Mouse (Mus musculus) embryonic facial prominence, embryonic 13.5 days (tissue): ENCODE results near the gene Ctnnb1. TPM values are rescaled to one million over a fixed set of nuclear protein-coding genes. Genes with fewer than 3 reads are reported as not detected.

Experiments used
- ATAC-seq: fragments of 200-750 bp; cut with Nextera tagmentation; 2 replicates; pipeline ENCODE4 v1.8.0; 2017; ENCODE audit warnings: low read depth; ENCODE audit not compliant: insufficient number of reproducible peaks, insufficient read depth, low FRiP score, low TSS enrichment
- H3K27ac ChIP-seq: fragments of 300-500 bp; sonication (generic); 2 replicates; pipeline ENCODE4 v1.5.1; 2015; ENCODE audit warnings: moderate library complexity, mild to moderate bottlenecking, inconsistent platforms
- H3K27me3 ChIP-seq: fragments of 300-500 bp; sonication (generic); 2 replicates; pipeline ENCODE4 v1.6.1; 2015; ENCODE audit warnings: mild to moderate bottlenecking, inconsistent platforms
- H3K36me3 ChIP-seq: fragments of 300-500 bp; sonication (generic); 2 replicates; pipeline ENCODE4 v1.6.1; 2015; ENCODE audit warnings: mild to moderate bottlenecking, inconsistent platforms
- H3K4me1 ChIP-seq: fragments of 300-500 bp; sonication (generic); 2 replicates; pipeline ENCODE4 v1.6.1; 2015; ENCODE audit warnings: inconsistent platforms
- H3K4me2 ChIP-seq: fragments of 300-500 bp; sonication (generic); 2 replicates; pipeline ENCODE4 v1.6.1; 2015; ENCODE audit warnings: moderate library complexity, mild to moderate bottlenecking, inconsistent platforms
- H3K4me3 ChIP-seq: fragments of 300-500 bp; sonication (generic); 2 replicates; pipeline ENCODE4 v1.5.1; 2015; ENCODE audit warnings: mild to moderate bottlenecking, inconsistent platforms
- H3K9ac ChIP-seq: fragments of 300-500 bp; sonication (generic); 2 replicates; pipeline ENCODE4 v1.6.1; 2015; ENCODE audit warnings: mild to moderate bottlenecking, inconsistent platforms
- H3K9me3 ChIP-seq: fragments of 300-500 bp; sonication (generic); 2 replicates; pipeline ENCODE4 v1.6.1; 2016; ENCODE audit warnings: inconsistent platforms
- WGBS: fragments of 180-500 bp; shearing (Covaris S2); methylation state at CpG from one replicate; pipeline ENCODE4 v1.1.7; 2015; ENCODE audit warnings: mixed read lengths; 5-methylcytosine and 5-hydroxymethylcytosine counted together
- polyA plus RNA-seq: library from polyadenylated mRNA; unstranded; fragments of >200 nt; fragmentation: Nextera tagmentation; extraction: Ambion mirVana; gene quantifications from 2 replicates; pipeline ENCODE4 v1.2.1, GENCODE M21; 2015

Gene Ctnnb1
- polyA plus RNA-seq, 1 experiment from 2014 or later, result 774 TPM

- Histone ChIP-seq H3K4me1 (peaks cover 89% of the 10 kb centered on the region), H3K4me3 (no peak overlapping the region), H3K9ac (no peak overlapping the region), H3K9me3 (no peaks in the 10 kb centered on the region), H3K27ac (no peak overlapping the region), H3K4me2 (0 out of 2 replicates have a peak overlapping the region, but pooled peaks have one; percentile 12), H3K27me3 (no peaks in the 10 kb centered on the region), H3K36me3 (peaks cover 24% of the 10 kb centered on the region)
- 84% methylated on average over 3 of the region's 3 CpGs for WGBS
- ATAC-seq, result no peak
Measured at GRCm38 (mm10) chr9:120940858-120941257, 11.8 kb downstream of the Ctnnb1 start.

- Histone ChIP-seq H3K27ac (no peak overlapping the region), H3K9me3 (no peaks in the 10 kb centered on the region), H3K9ac (no peak overlapping the region), H3K4me2 (no peak overlapping the region), H3K27me3 (no peaks in the 10 kb centered on the region), H3K4me3 (no peak overlapping the region), H3K36me3 (peaks cover 14% of the 10 kb centered on the region; the same call in 1 of the 2 replicates), H3K4me1 (peaks cover 85% of the 10 kb centered on the region)
- WGBS, result 85% methylated on average over 1 of the region's 1 CpGs
- ATAC-seq, result no peak
Measured at GRCm38 (mm10) chr9:120943757-120944156, 14.7 kb downstream of the Ctnnb1 start.

DNA sequence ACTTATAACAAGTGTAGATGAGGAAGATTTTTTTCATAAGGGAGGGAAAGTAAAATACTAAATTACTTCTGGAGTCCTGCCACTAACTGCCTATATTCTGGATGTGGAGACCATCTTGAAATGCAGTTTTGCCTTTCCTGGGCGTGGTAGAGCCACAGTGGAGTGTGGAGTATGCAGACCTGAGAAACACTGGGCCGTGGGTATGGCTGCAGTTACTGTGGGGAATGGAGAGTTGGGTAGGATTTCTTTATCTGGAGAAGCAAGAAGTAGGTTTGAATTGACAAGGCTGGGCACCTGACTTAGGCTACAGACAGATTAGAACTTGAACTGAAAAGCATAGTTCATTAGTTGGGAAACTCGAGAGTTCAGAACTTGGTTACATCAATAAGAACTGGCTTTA lies 15.2 kb downstream of the Ctnnb1 start:
- H3K4me2 ChIP-seq, result no peak overlapping the region
- H3K4me1 ChIP-seq, result peaks cover 83% of the 10 kb centered on the region
- 62% methylated on average over 3 of the region's 3 CpGs for WGBS
- no peak for ATAC-seq
- H3K27ac ChIP-seq, result no peak overlapping the region
- H3K36me3 ChIP-seq, result peaks cover 14% of the 10 kb centered on the region; the same call in 1 of the 2 replicates
- no peaks in the 10 kb centered on the region for H3K9me3 ChIP-seq
- no peaks in the 10 kb centered on the region for H3K27me3 ChIP-seq
- H3K9ac ChIP-seq, result no peak overlapping the region
- H3K4me3 ChIP-seq, result no peak overlapping the region

- Histone ChIP-seq H3K4me2 (no peak overlapping the region), H3K27ac (no peak overlapping the region), H3K36me3 (peaks cover 16% of the 10 kb centered on the region), H3K4me1 (peaks cover 65% of the 10 kb centered on the region), H3K27me3 (no peaks in the 10 kb centered on the region), H3K9ac (no peak overlapping the region), H3K4me3 (no peak overlapping the region), H3K9me3 (no peaks in the 10 kb centered on the region)
- no peak for ATAC-seq
- 73% methylated on average over 8 of the region's 8 CpGs for whole genome bisulfite sequencing
Measured at GRCm38 (mm10) chr9:120946131-120946530, 17.1 kb downstream of the Ctnnb1 start.

GRCm38 (mm10) chr9:120948832-120949231 lies 19.8 kb downstream of the Ctnnb1 start:
- Histone ChIP-seq H3K9me3 (no peaks in the 10 kb centered on the region), H3K27ac (no peak overlapping the region), H3K9ac (no peak overlapping the region), H3K4me3 (no peak overlapping the region), H3K4me1 (peaks cover 42% of the 10 kb centered on the region), H3K36me3 (peaks cover 41% of the 10 kb centered on the region), H3K27me3 (no peaks in the 10 kb centered on the region), H3K4me2 (no peak overlapping the region)
- WGBS, result 97% methylated on average over 1 of the region's 1 CpGs
- ATAC-seq, result no peak

- no peak overlapping the region for H3K4me2 ChIP-seq
- H3K27me3 ChIP-seq, result no peaks in the 10 kb centered on the region
- no peak overlapping the region for H3K27ac ChIP-seq
- no peak overlapping the region for H3K9ac ChIP-seq
- peaks cover 61% of the 10 kb centered on the region for H3K36me3 ChIP-seq
- peaks cover 27% of the 10 kb centered on the region for H3K4me1 ChIP-seq
- no peak overlapping the region for H3K4me3 ChIP-seq
- no peaks in the 10 kb centered on the region for H3K9me3 ChIP-seq
- ATAC-seq, result no peak
- 94% methylated on average over 12 of the region's 12 CpGs for WGBS
Measured at GRCm38 (mm10) chr9:120950761-120951160, 21.7 kb downstream of the Ctnnb1 start.

GRCm38 (mm10) chr9:120951947-120952346 lies 22.9 kb downstream of the Ctnnb1 start:
- Histone ChIP-seq H3K4me1 (peaks cover 19% of the 10 kb centered on the region), H3K9ac (no peak overlapping the region), H3K27ac (no peak overlapping the region), H3K36me3 (peaks cover 73% of the 10 kb centered on the region), H3K27me3 (no peaks in the 10 kb centered on the region), H3K4me3 (no peak overlapping the region), H3K9me3 (no peaks in the 10 kb centered on the region), H3K4me2 (no peak overlapping the region)
- 87% methylated on average over 3 of the region's 3 CpGs for WGBS
- no peak for ATAC-seq

DNA sequence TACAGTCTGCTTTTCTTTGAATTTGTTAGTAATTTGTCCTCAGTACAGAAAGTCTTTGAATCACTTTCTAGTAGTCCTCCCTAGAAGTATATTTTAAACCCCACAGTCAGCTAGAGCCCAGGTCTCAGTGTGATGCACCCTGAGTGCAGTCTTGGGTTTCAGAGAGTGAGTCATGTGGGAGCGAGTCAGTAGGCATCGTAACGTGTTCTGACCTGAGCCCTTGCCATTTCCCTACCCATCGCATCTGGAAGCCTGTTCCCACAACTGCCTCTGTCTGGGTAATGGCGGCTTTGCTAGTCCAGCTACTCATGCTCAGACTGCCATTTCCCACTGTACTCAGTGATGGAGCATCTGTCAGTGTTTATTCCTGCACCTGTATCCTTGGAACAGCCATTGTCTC lies 29.0 kb downstream of the Ctnnb1 start:
- no peak for ATAC-seq
- H3K4me2 ChIP-seq, result no peak overlapping the region
- H3K4me3 ChIP-seq, result no peak overlapping the region
- WGBS, result 82% methylated on average over 5 of the region's 5 CpGs
- no peak overlapping the region for H3K9ac ChIP-seq
- H3K27me3 ChIP-seq, result no peaks in the 10 kb centered on the region
- H3K4me1 ChIP-seq, result peaks cover 15% of the 10 kb centered on the region
- no peaks in the 10 kb centered on the region for H3K9me3 ChIP-seq
- no peak overlapping the region for H3K27ac ChIP-seq
- peaks cover 100% of the 10 kb centered on the region for H3K36me3 ChIP-seq

GRCm38 (mm10) chr9:120958560-120958959 lies 29.5 kb downstream of the Ctnnb1 start:
- Histone ChIP-seq H3K27ac (peak overlapping the region; percentile 7; the same call in 1 of the 2 replicates), H3K36me3 (peaks cover 100% of the 10 kb centered on the region), H3K9me3 (no peaks in the 10 kb centered on the region), H3K4me3 (no peak overlapping the region), H3K27me3 (no peaks in the 10 kb centered on the region), H3K4me2 (no peak overlapping the region), H3K4me1 (peaks cover 16% of the 10 kb centered on the region), H3K9ac (no peak overlapping the region)
- ATAC-seq, result no peak
- 90% methylated on average over 6 of the region's 6 CpGs for WGBS

GRCm38 (mm10) chr9:120959225-120959624 lies 30.2 kb downstream of the Ctnnb1 start:
- peaks cover 100% of the 10 kb centered on the region for H3K36me3 ChIP-seq
- no peak for ATAC-seq
- no peak overlapping the region for H3K27ac ChIP-seq
- no peaks in the 10 kb centered on the region for H3K9me3 ChIP-seq
- H3K4me2 ChIP-seq, result no peak overlapping the region
- no peak overlapping the region for H3K4me3 ChIP-seq
- WGBS, result 80% methylated on average over 4 of the region's 4 CpGs
- peaks cover 16% of the 10 kb centered on the region for H3K4me1 ChIP-seq
- H3K27me3 ChIP-seq, result no peaks in the 10 kb centered on the region
- no peak overlapping the region for H3K9ac ChIP-seq

DNA sequence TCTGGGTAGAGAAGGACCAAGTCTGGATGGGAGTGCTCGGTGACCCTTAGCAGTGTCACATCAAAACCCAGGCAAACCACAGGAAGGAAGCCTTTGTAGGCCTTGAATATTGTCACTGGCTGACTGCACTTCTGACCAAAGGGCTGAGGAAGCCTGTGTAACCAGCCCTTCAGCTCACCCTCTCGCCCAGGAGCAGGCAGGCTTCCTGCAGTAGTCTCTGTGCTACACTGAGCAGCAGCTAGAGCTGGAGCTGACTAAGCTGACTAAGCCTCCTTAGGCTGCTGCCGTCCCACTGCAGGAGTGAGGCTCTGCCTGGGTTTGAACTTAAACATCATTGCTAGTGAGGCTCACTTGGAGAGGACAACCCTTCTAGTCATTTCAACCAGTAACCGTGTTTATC lies 31.6 kb downstream of the Ctnnb1 start:
- 82% methylated on average over 4 of the region's 4 CpGs for WGBS
- ATAC-seq, result no peak
- no peak overlapping the region for H3K9ac ChIP-seq

GRCm38 (mm10) chr9:120961466-120961865 lies 32.5 kb downstream of the Ctnnb1 start:
- Histone ChIP-seq H3K9ac (no peak overlapping the region), H3K4me2 (no peak overlapping the region), H3K36me3 (peaks cover 100% of the 10 kb centered on the region), H3K27me3 (no peaks in the 10 kb centered on the region), H3K9me3 (no peaks in the 10 kb centered on the region), H3K27ac (peak overlapping the region; percentile 16; the same call in 1 of the 2 replicates), H3K4me1 (peaks cover 16% of the 10 kb centered on the region), H3K4me3 (no peak overlapping the region)
- ATAC-seq, result no peak
- WGBS, result 57% methylated on average over 3 of the region's 3 CpGs

More for the DNA sequence above, 31.6 kb downstream of the Ctnnb1 start:
- H3K27me3 ChIP-seq, result no peaks in the 10 kb centered on the region
- H3K4me2 ChIP-seq, result no peak overlapping the region
- peaks cover 100% of the 10 kb centered on the region for H3K36me3 ChIP-seq
- H3K9me3 ChIP-seq, result no peaks in the 10 kb centered on the region
- H3K27ac ChIP-seq, result no peak overlapping the region
- H3K4me1 ChIP-seq, result peaks cover 16% of the 10 kb centered on the region
- H3K4me3 ChIP-seq, result no peak overlapping the region
